Mouse (Mus musculus): Measurements from ENCODE around the gene Tlnrd1.

GRCm38 (mm10) chr7:83847187-83848075 lies 36.7 kb downstream of the Tlnrd1 start:
- TF ChIP-seq POLR2A (IDR thresholded peaks at IDR 0.05; ENCODE audit: insufficient read length, low read depth) = no peak
- no peak for TF ChIP-seq CEBPB (IDR thresholded peaks at IDR 0.05; ENCODE audit: insufficient read depth, poor library complexity, severe bottlenecking)
- no peak for TF ChIP-seq USF1 (IDR thresholded peaks at IDR 0.05; ENCODE audit: low read depth)
- no peak for TF ChIP-seq POLR2AphosphoS2 (IDR thresholded peaks at IDR 0.05; ENCODE audit: insufficient read length, low read depth)
- no peak for TF ChIP-seq MYOG (IDR thresholded peaks at IDR 0.05; ENCODE audit: control insufficient read depth in 1 of 3, insufficient read depth in 1 of 3, insufficient read length in 2 of 3, low read depth in 2 of 3)
- no peak for TF ChIP-seq MAX (IDR thresholded peaks at IDR 0.05; ENCODE audit: low read depth)
- no peak for TF ChIP-seq TCF3 (IDR thresholded peaks at IDR 0.05; ENCODE audit: insufficient read length, low read depth)
- TF ChIP-seq TCF12 (IDR thresholded peaks at IDR 0.05; ENCODE audit: insufficient read depth, poor library complexity, severe bottlenecking) = no peak
- TF ChIP-seq REST (IDR thresholded peaks at IDR 0.05; ENCODE audit: insufficient read depth, insufficient read length) = no peak
- TF ChIP-seq E2F4 (IDR thresholded peaks at IDR 0.05; ENCODE audit: insufficient read depth) = no peak
- no peak for TF ChIP-seq SRF (IDR thresholded peaks at IDR 0.05; ENCODE audit: control insufficient read depth, insufficient read length, low read depth)
- TF ChIP-seq MYOD1 (IDR thresholded peaks at IDR 0.05; ENCODE audit: control insufficient read depth in 1 of 3, insufficient read length in 2 of 3, low read depth in 2 of 3) = no peak
